Mouse (Mus musculus): ENCODE results near the gene Spo11. TPM values are rescaled to one million over a fixed set of nuclear protein-coding genes. Genes with fewer than 3 reads are reported as not detected.

Spo11 gene
- total and polyA plus RNA-seq, 3 experiments, result 0.16 to 0.34 TPM; not detected in 1

DNA sequence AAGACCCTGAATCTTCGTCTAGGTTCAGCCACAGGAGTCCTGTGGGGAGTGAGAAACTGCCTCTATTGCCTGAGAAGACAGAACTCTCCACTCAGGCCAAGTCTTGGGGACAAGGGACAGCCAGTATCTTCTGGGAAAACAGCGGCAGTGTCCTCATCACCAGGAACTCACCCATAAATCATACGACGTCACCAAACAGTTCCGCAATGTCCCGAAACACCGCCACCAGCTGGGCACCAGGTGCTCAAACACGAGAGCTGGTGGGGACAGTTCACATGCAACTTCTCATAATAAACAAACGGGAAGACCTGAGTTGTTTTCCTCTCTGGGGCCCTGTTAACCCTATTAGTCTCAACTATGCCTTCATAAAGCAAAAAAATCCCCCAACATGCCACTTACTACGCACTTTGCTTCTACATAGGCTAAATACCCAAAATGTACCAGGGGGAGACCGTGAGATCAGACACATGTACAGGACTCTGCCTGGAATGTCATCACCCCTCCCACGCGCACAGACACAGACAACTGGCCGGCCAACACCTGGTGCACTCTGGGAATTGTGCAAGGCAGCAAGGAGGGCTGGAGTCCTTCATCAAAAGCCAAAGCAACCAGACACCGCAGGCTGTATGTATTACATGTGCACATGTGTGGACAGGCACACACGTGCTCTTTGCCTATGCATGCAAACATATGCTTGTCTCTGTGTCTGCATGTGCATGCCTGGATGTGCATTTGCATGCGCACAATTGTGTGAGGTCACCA, 46.2 kb upstream of the Spo11 start:
- no peaks in the 10 kb centered on the region for H3K79me2 ChIP-seq (replicated peaks; ENCODE audit: control insufficient read depth, extremely low read depth, insufficient read depth, poor library complexity, severe bottlenecking)
- no peak overlapping the region for H3K4me2 ChIP-seq (ENCODE audit: insufficient read depth, low read depth, poor library complexity, severe bottlenecking)
- TF ChIP-seq PAX5 (IDR thresholded peaks at IDR 0.05; ENCODE audit: low read length) (no peak), GABPA (IDR thresholded peaks at IDR 0.05; ENCODE audit: insufficient replicate concordance, low read depth, low read length) (no peak)
- no peak overlapping the region for H3K9ac ChIP-seq (ENCODE audit: insufficient read depth, low read depth)
- H3K27ac ChIP-seq (ENCODE audit: insufficient read depth, low read depth), result no peak overlapping the region
- dilution Hi-C loops (cut with MboI; ENCODE audit: extremely low pct_ligation_motif_present, extremely low pct_unique_long_range_greater_than_20kb, low sequenced_read_pairs) (no loop called here), in situ Hi-C loops (cut with MboI; ENCODE audit: low pct_ligation_motif_present, low pct_unique_long_range_greater_than_20kb, low sequenced_read_pairs) (no loop called here)
- H3K4me3 ChIP-seq (replicated peaks in 1 of 3; ENCODE audit: low read depth in 2 of 3, low read length in 2 of 3, poor library complexity in 1 of 3), result no peak overlapping the region
- H3K27me3 ChIP-seq (replicated peaks), result no peaks in the 10 kb centered on the region
- H3K4me1 ChIP-seq (ENCODE audit: control insufficient read depth in 1 of 2, insufficient read depth in 2 of 2), result peaks cover 0 to 4% of the 10 kb centered on the region in 2 experiments; a peak in 2 of 4 replicates
- H3K36me3 ChIP-seq (replicated peaks in 1 of 2; ENCODE audit: control insufficient read depth in 1 of 2, insufficient read depth in 1 of 2, low read length in 1 of 2), result no peaks in the 10 kb centered on the region
- DNase-seq (ENCODE audit: extremely low read depth), result no peak
- H3K9me3 ChIP-seq (replicated peaks; ENCODE audit: low read length), result peaks cover 2% of the 10 kb centered on the region

DNA sequence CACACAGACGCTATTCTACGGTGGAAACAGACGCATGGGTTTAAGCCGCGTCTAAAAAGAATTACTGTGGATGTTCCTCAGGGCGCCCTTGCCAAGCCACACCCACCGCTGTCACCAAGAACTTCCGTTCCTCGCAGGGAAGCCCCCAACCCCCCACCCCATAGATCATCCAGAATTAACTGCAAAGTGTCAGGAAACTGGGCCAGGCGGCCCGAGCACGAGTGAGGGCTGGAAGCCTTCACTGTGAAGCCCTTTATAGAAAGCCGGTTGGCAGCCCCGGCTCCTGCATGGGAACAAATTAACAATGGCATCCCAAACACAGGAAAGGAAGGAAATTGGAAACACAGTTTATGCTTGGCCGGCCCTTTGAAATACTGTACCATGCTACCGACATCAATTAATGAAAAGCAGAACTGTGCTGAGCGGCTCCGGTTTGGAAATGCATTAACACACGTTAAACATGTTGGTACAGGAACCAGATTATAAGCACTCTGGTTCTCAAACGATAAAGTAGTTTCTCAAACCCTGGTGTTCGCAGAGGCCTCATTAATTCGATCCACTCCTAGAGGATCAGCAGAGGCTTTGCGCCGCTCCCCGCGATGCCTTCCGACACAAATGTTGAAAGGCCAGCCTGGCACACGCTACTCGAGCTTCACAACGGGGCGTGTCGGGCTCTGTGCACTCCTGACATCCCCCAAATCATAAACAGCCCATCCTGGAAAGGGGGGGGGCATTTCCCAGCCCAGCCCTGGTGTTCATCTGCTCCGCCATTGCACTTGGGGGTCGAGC, 43.7 kb upstream of the Spo11 start:
- in situ Hi-C loops (cut with MboI; ENCODE audit: low pct_ligation_motif_present, low pct_unique_long_range_greater_than_20kb, low sequenced_read_pairs) (no loop called here), dilution Hi-C loops (cut with MboI; ENCODE audit: extremely low pct_ligation_motif_present, extremely low pct_unique_long_range_greater_than_20kb, low sequenced_read_pairs) (no loop called here)
- H3K9me3 ChIP-seq (replicated peaks; ENCODE audit: low read length), result peaks cover 3% of the 10 kb centered on the region
- H3K79me2 ChIP-seq (replicated peaks; ENCODE audit: control insufficient read depth, extremely low read depth, insufficient read depth, poor library complexity, severe bottlenecking), result no peaks in the 10 kb centered on the region
- no peak for DNase-seq (ENCODE audit: extremely low read depth)
- H3K4me2 ChIP-seq (ENCODE audit: insufficient read depth, low read depth, poor library complexity, severe bottlenecking), result no peak overlapping the region
- H3K27ac ChIP-seq (ENCODE audit: insufficient read depth, low read depth), result no peak overlapping the region
- H3K4me1 ChIP-seq (ENCODE audit: control insufficient read depth in 1 of 2, insufficient read depth in 2 of 2), result peaks cover 0 to 21% of the 10 kb centered on the region in 2 experiments; a peak in 2 of 4 replicates
- H3K27me3 ChIP-seq (replicated peaks), result no peaks in the 10 kb centered on the region
- TF ChIP-seq POLR2A (IDR thresholded peaks at IDR 0.05; ENCODE audit: low read depth, low read length) (no peak), PAX5 (IDR thresholded peaks at IDR 0.05; ENCODE audit: low read length) (no peak), ZKSCAN1 (IDR thresholded peaks at IDR 0.05; ENCODE audit: borderline replicate concordance, low read depth, low read length) (no peak), MAZ (IDR thresholded peaks at IDR 0.05; ENCODE audit: low read depth, low read length) (no peak), USF1 (IDR thresholded peaks at IDR 0.05; ENCODE audit: low read depth, low read length) (no peak), JUN (IDR thresholded peaks at IDR 0.05; ENCODE audit: insufficient read depth, low read depth, low read length) (no peak), NRF1 (IDR thresholded peaks at IDR 0.05; ENCODE audit: low read depth, low read length) (no peak), RAD21 (IDR thresholded peaks at IDR 0.05; ENCODE audit: low read depth, low read length) (no peak), EP300 (IDR thresholded peaks at IDR 0.05; ENCODE audit: low read length) (no peak), MAFK (IDR thresholded peaks at IDR 0.05; ENCODE audit: insufficient replicate concordance, low read length) (no peak), E2F4 (IDR thresholded peaks at IDR 0.05; ENCODE audit: insufficient replicate concordance, low read depth, low read length) (no peak), POLR2AphosphoS2 (IDR thresholded peaks at IDR 0.05; ENCODE audit: low read depth, low read length) (no peak), SMC3 (IDR thresholded peaks at IDR 0.05; ENCODE audit: low read depth, low read length) (no peak), ZC3H11A (IDR thresholded peaks at IDR 0.05; ENCODE audit: low read depth, low read length) (no peak), CHD2 (IDR thresholded peaks at IDR 0.05; ENCODE audit: low read length) (no peak), USF2 (conservative IDR thresholded peaks at IDR 0.05; ENCODE audit: low read depth, low read length) (no peak), JUND (conservative IDR thresholded peaks at IDR 0.05; ENCODE audit: low read depth, low read length) (no peak), ZMIZ1 (IDR thresholded peaks at IDR 0.05; ENCODE audit: low read depth, low read length) (no peak), NELFE (IDR thresholded peaks at IDR 0.05; ENCODE audit: low read depth, low read length) (no peak)
- no peak overlapping the region for H3K9ac ChIP-seq (ENCODE audit: insufficient read depth, low read depth)
- no peaks in the 10 kb centered on the region for H3K36me3 ChIP-seq (replicated peaks in 1 of 2; ENCODE audit: control insufficient read depth in 1 of 2, insufficient read depth in 1 of 2, low read length in 1 of 2)
- H3K4me3 ChIP-seq (replicated peaks in 1 of 3; ENCODE audit: low read depth in 2 of 3, low read length in 2 of 3, poor library complexity in 1 of 3), result no peak overlapping the region

All from CH12.LX (cell line).